Mouse (Mus musculus): ENCODE data around the gene E130114P18Rik. TPM values are rescaled to one million over a fixed set of nuclear protein-coding genes. Genes with fewer than 3 reads are reported as not detected.

E130114P18Rik gene
- polyA plus RNA-seq, 1 experiment from 2014 or later = 62.9 TPM

Other genes with a start within 250 kb of the E130114P18Rik start
- 71.5 and 85.9 TPM in 2 replicates for gene Nfia, start 5.3 kb downstream of the E130114P18Rik start, polyA plus RNA-seq (2014; fragmentation: Nextera tagmentation; extraction: Ambion mirVana)